Mouse (Mus musculus) cerebellum, adult 2 months (tissue): Measurements from ENCODE around the gene Rmi2.

Source experiments
- CTCF ChIP-seq: fragments of 200-500 bp; IDR thresholded peaks from 2 replicates; pipeline ENCODE4 v1.5.1; 2011; ENCODE audit warnings: low read depth, mild to moderate bottlenecking, control low read depth, low read length, moderate library complexity, borderline replicate concordance; ENCODE audit not compliant: insufficient read depth
- POLR2A ChIP-seq: fragments of 200-500 bp; IDR thresholded peaks from 2 replicates; pipeline ENCODE4 v1.6.1; 2011; ENCODE audit warnings: low read length, control low read depth, borderline replicate concordance; ENCODE audit not compliant: insufficient read depth

- no peak for TF ChIP-seq POLR2A
- TF ChIP-seq CTCF = no peak
Observed at GRCm38 (mm10) chr16:10881231-10881962, 46.5 kb downstream of the Rmi2 start.
